Mouse (Mus musculus): ENCODE data around the gene Vangl1.

- TF ChIP-seq POLR2A (IDR thresholded peaks at IDR 0.05; ENCODE audit: low read depth, low read length) (no peak), TBP (conservative IDR thresholded peaks at IDR 0.05; ENCODE audit: low read depth, low read length) (no peak), RCOR1 (conservative IDR thresholded peaks at IDR 0.05; ENCODE audit: low read depth, low read length) (no peak), E2F4 (IDR thresholded peaks at IDR 0.05; ENCODE audit: insufficient replicate concordance, low read depth, low read length) (no peak), MAFK (IDR thresholded peaks at IDR 0.05; ENCODE audit: insufficient replicate concordance, low read length) (no peak), EP300 (IDR thresholded peaks at IDR 0.05; ENCODE audit: low read length) (no peak), BHLHE40 (IDR thresholded peaks at IDR 0.05; ENCODE audit: low read depth, low read length) (no peak), ZC3H11A (IDR thresholded peaks at IDR 0.05; ENCODE audit: low read depth, low read length) (no peak), USF1 (IDR thresholded peaks at IDR 0.05; ENCODE audit: low read depth, low read length) (no peak), SMC3 (IDR thresholded peaks at IDR 0.05; ENCODE audit: low read depth, low read length) (no peak), ZKSCAN1 (IDR thresholded peaks at IDR 0.05; ENCODE audit: borderline replicate concordance, low read depth, low read length) (no peak), NRF1 (IDR thresholded peaks at IDR 0.05; ENCODE audit: low read depth, low read length) (no peak), KAT2A (IDR thresholded peaks at IDR 0.05; ENCODE audit: insufficient replicate concordance, low read length) (no peak), CTCF (conservative IDR thresholded peaks at IDR 0.05 in 1 of 2, IDR thresholded peaks at IDR 0.05 in 1 of 2; ENCODE audit: low read depth in 2 of 2, low read length in 2 of 2) (no peak)
Measured at GRCm38 (mm10) chr3:102158759-102159422, 45.6 kb downstream of the Vangl1 start.

Data from CH12.LX (cell line).